ENCODE assay signal across 30 mouse cellular contexts in genomic region chr3:55431223-55431622, GRCm38 (mm10). TPM values are rescaled to one million over a fixed set of nuclear protein-coding genes. Genes with fewer than 3 reads are reported as not detected.
DNase-seq lines count a peak whose midpoint lies in the region; ATAC-seq lines count a peak whose summit lies in the region.
"Had no signal": no experiment of that assay in that cellular context is flagged by ENCODE, and none has a peak within 500 bp of the region (broad histone marks: within the 10 kb centered on the region; RNA-seq: fewer than 3 reads in every experiment).

No protein-coding gene starts in this region.

- no peak overlapping the region for H3K4me3 ChIP-seq in hindbrain, embryonic 15.5 days
- H3K4me3 ChIP-seq in hindbrain, embryonic 12.5 days = no peak overlapping the region
- no peak overlapping the region for H3K4me3 ChIP-seq in neural tube, embryonic 15.5 days (replicated peaks)
- H3K4me3 ChIP-seq: embryonic facial prominence, embryonic 12.5 days; embryonic facial prominence, embryonic 15.5 days; gastrocnemius, adult 2 months; heart, embryonic 13.5 days; hindbrain, embryonic 10.5 days had no signal

- peak; percentile 35 for DNase-seq in adrenal gland, adult 2 months
- DNase-seq in adrenal gland, adult 18-20 months (ENCODE audit: low spot score in 2 of 2) = no peak
- no peak for DNase-seq in frontal cortex, adult 2 months (ENCODE audit: extremely low spot score in 1 of 2, low spot score in 1 of 2)
- no peak for DNase-seq in neural tube, embryonic 10.5 days (ENCODE audit: extremely low spot score, low spot score)
- DNase-seq: adrenal gland, adult 8-10 months; adrenal gland, postnatal 25 days; cerebellum, adult 18-20 months; cerebellum, adult 9-10 months; cerebellum, postnatal 14 days; gastrocnemius, adult 2 months; gastrocnemius, postnatal 14 days; heart, adult 18-20 months; heart, postnatal 14 days; kidney, adult 2 months had no signal

- H3K27ac ChIP-seq in hindbrain, embryonic 15.5 days (replicated peaks) = 0 out of 2 replicates have a peak overlapping the region, but pooled peaks have one; percentile 21
- H3K27ac ChIP-seq in hindbrain, embryonic 12.5 days = no peak overlapping the region
- H3K27ac ChIP-seq in neural tube, embryonic 15.5 days (replicated peaks) = peak overlapping the region; percentile 18; the same call in 1 of the 2 replicates
- H3K27ac ChIP-seq: embryonic facial prominence, embryonic 12.5 days; embryonic facial prominence, embryonic 15.5 days; gastrocnemius, adult 2 months; heart, embryonic 13.5 days; hindbrain, embryonic 10.5 days; hindbrain, embryonic 14.5 days had no signal

- ATAC-seq in frontal cortex, adult (ENCODE audit: low TSS enrichment) = peak; percentile 22; the same call in 1 of the 2 replicates
- ATAC-seq in hindbrain, embryonic 15.5 days (ENCODE audit: low FRiP score, low read depth) = no peak
- no peak for ATAC-seq in hindbrain, embryonic 12.5 days (ENCODE audit: low FRiP score)
- no peak for ATAC-seq in neural tube, embryonic 15.5 days (ENCODE audit: low FRiP score)
- ATAC-seq: intestine, postnatal 0 days; Patski had no signal

- H3K9ac ChIP-seq in hindbrain, embryonic 15.5 days = no peak overlapping the region
- no peak overlapping the region for H3K9ac ChIP-seq in hindbrain, embryonic 12.5 days
- no peak overlapping the region for H3K9ac ChIP-seq in neural tube, embryonic 15.5 days (replicated peaks)
- H3K9ac ChIP-seq: embryonic facial prominence, embryonic 12.5 days; embryonic facial prominence, embryonic 15.5 days; heart, embryonic 13.5 days; hindbrain, embryonic 14.5 days had no signal

- H3K9me3 ChIP-seq in hindbrain, embryonic 15.5 days = no peaks in the 10 kb centered on the region
- H3K9me3 ChIP-seq in hindbrain, embryonic 12.5 days (replicated peaks) = no peaks in the 10 kb centered on the region
- H3K9me3 ChIP-seq in neural tube, embryonic 15.5 days (replicated peaks) = no peaks in the 10 kb centered on the region
- H3K9me3 ChIP-seq: embryonic facial prominence, embryonic 12.5 days; embryonic facial prominence, embryonic 15.5 days; hindbrain, embryonic 10.5 days had no signal

- no peaks in the 10 kb centered on the region for H3K27me3 ChIP-seq in hindbrain, embryonic 15.5 days
- H3K27me3 ChIP-seq in hindbrain, embryonic 12.5 days = no peaks in the 10 kb centered on the region
- no peaks in the 10 kb centered on the region for H3K27me3 ChIP-seq in neural tube, embryonic 15.5 days (replicated peaks)
- H3K27me3 ChIP-seq: embryonic facial prominence, embryonic 12.5 days; embryonic facial prominence, embryonic 15.5 days; heart, embryonic 13.5 days; Patski had no signal

- WGBS in hindbrain, embryonic 15.5 days = 82% methylated on average over 3 of the region's 3 CpGs
- 94% methylated on average over 3 of the region's 3 CpGs for WGBS in hindbrain, embryonic 12.5 days
- WGBS in neural tube, embryonic 15.5 days = 95% methylated on average over 3 of the region's 3 CpGs

- no peaks in the 10 kb centered on the region for H3K36me3 ChIP-seq in hindbrain, embryonic 15.5 days
- H3K36me3 ChIP-seq in hindbrain, embryonic 12.5 days = no peaks in the 10 kb centered on the region
- no peaks in the 10 kb centered on the region for H3K36me3 ChIP-seq in neural tube, embryonic 15.5 days
- H3K36me3 ChIP-seq: embryonic facial prominence, embryonic 12.5 days; embryonic facial prominence, embryonic 15.5 days; heart, embryonic 13.5 days; hindbrain, embryonic 10.5 days had no signal

- H3K4me2 ChIP-seq in hindbrain, embryonic 15.5 days = no peak overlapping the region
- no peak overlapping the region for H3K4me2 ChIP-seq in hindbrain, embryonic 12.5 days (replicated peaks)
- H3K4me2 ChIP-seq in neural tube, embryonic 15.5 days = no peak overlapping the region
- H3K4me2 ChIP-seq: embryonic facial prominence, embryonic 12.5 days; embryonic facial prominence, embryonic 15.5 days; heart, embryonic 13.5 days; hindbrain, embryonic 14.5 days had no signal

- H3K4me1 ChIP-seq in hindbrain, embryonic 15.5 days (replicated peaks) = peaks cover 14% of the 10 kb centered on the region; the same call in 1 of the 2 replicates
- no peaks in the 10 kb centered on the region for H3K4me1 ChIP-seq in hindbrain, embryonic 12.5 days
- no peaks in the 10 kb centered on the region for H3K4me1 ChIP-seq in neural tube, embryonic 15.5 days
- H3K4me1 ChIP-seq: embryonic facial prominence, embryonic 12.5 days; embryonic facial prominence, embryonic 15.5 days; heart, embryonic 13.5 days; hindbrain, embryonic 10.5 days had no signal

RNA-seq across cellular contexts. Expression of gene Gm21954, which starts 40.8 kb away (rescaled TPM):
- not detected for total RNA-seq in adrenal gland, adult 2 months (2021)
- not detected in 2 replicates for polyA plus RNA-seq in adrenal gland, adult 2 months (2012; rRNA removed)
- total RNA-seq in adrenal gland, adult 18-20 months (2021) = not detected
- polyA plus RNA-seq in frontal cortex, adult 2 months (2012; rRNA removed) = not detected in 2 replicates
- not detected in 2 replicates for polyA plus RNA-seq in hindbrain, embryonic 15.5 days (2015; fragmentation: Nextera tagmentation; extraction: Ambion mirVana)
- polyA plus RNA-seq in hindbrain, embryonic 12.5 days (2016; fragmentation: Nextera tagmentation; extraction: Ambion mirVana) = not detected in 2 replicates
- polyA plus RNA-seq in neural tube, embryonic 15.5 days (2015; fragmentation: Nextera tagmentation; extraction: Ambion mirVana) = not detected in 2 replicates
- total RNA-seq: adrenal gland, adult 8-10 months; adrenal gland, postnatal 25 days; ES-E14; gastrocnemius, adult 2 months; gastrocnemius, postnatal 14 days; gastrocnemius, postnatal 4 days; heart, adult 18-20 months; heart, postnatal 14 days had no signal
- polyA plus RNA-seq: embryonic facial prominence, embryonic 12.5 days; embryonic facial prominence, embryonic 15.5 days; forebrain, embryonic 11.5 days; heart, embryonic 13.5 days; heart, embryonic 16.5 days; hindbrain, embryonic 10.5 days; hindbrain, embryonic 14.5 days; intestine, embryonic 14.5 days; intestine, postnatal 0 days; kidney, adult 2 months; Patski had no signal
